Mouse (Mus musculus) hindbrain, postnatal 0 days (tissue): ENCODE results near the gene Tgfbr3. TPM values are rescaled to one million over a fixed set of nuclear protein-coding genes. Genes with fewer than 3 reads are reported as not detected.

Experiments
- ATAC-seq: fragments of 200-750 bp; cut with Nextera tagmentation; 2 replicates; pipeline ENCODE4 v1.8.0; 2017; ENCODE audit warnings: mild to moderate bottlenecking, moderate TSS enrichment, moderate library complexity
- DNase-seq: peaks from one replicate; pipeline ENCODE4 v3.0.0-alpha.2; 2015; ENCODE audit warnings: low spot score
- H3K27ac ChIP-seq: fragments of 300-500 bp; sonication (generic); 2 replicates; pipeline ENCODE4 v1.5.1; 2014; ENCODE audit warnings: mild to moderate bottlenecking
- H3K27me3 ChIP-seq: fragments of 300-500 bp; sonication (generic); 2 replicates; pipeline ENCODE4 v1.6.1; 2014; ENCODE audit warnings: low read length, mixed read lengths; ENCODE audit not compliant: insufficient read depth
- H3K36me3 ChIP-seq: fragments of 300-500 bp; sonication (generic); 2 replicates; pipeline ENCODE4 v1.6.1; 2014; ENCODE audit warnings: low read length, mixed read lengths; ENCODE audit not compliant: insufficient read depth
- H3K4me1 ChIP-seq: fragments of 300-500 bp; sonication (generic); 2 replicates; pipeline ENCODE4 v1.6.1; 2014; ENCODE audit warnings: antibody characterized with exemption, low read length, mixed read lengths; ENCODE audit not compliant: insufficient read depth
- H3K4me2 ChIP-seq: fragments of 300-500 bp; sonication (generic); 2 replicates; pipeline ENCODE4 v1.6.1; 2014; ENCODE audit warnings: low read depth, mild to moderate bottlenecking, low read length, moderate library complexity, mixed read lengths
- H3K4me3 ChIP-seq: fragments of 300-500 bp; sonication (generic); 2 replicates; pipeline ENCODE4 v1.5.1; 2014; ENCODE audit warnings: low read length
- H3K9ac ChIP-seq: fragments of 300-500 bp; sonication (generic); replicated peaks from 2 replicates; pipeline ENCODE4 v1.6.1; 2014; ENCODE audit warnings: mild to moderate bottlenecking, low read length, moderate library complexity, mixed read lengths
- H3K9me3 ChIP-seq: fragments of 300-500 bp; sonication (generic); 2 replicates; pipeline ENCODE4 v1.6.1; 2016; ENCODE audit warnings: low read length, mixed read lengths
- CTCF ChIP-seq: IDR thresholded peaks from 2 replicates; pipeline ENCODE4 v1.5.1; 2016; ENCODE audit warnings: antibody characterized with exemption, control low read depth, low read depth
- WGBS: fragments of 180-500 bp; shearing (Covaris S2); extraction: QIAGEN DNeasy Blood & Tissue Kit; methylation state at CpG from one replicate; pipeline ENCODE4 v1.1.7; 2014; 5-methylcytosine and 5-hydroxymethylcytosine counted together
- polyA plus RNA-seq: library from polyadenylated mRNA; unstranded; fragments of >200 nt; fragmentation: Nextera tagmentation; extraction: Ambion mirVana; gene quantifications from 2 replicates; pipeline ENCODE4 v1.2.1, GENCODE M21; 2015
- total RNA-seq: library from RNA; depleted of rRNA; stranded (reverse); fragments of >200 nt; gene quantifications from 2 replicates; pipeline ENCODE4 v1.2.3, GENCODE M21; 2014

The Tgfbr3 gene
- total and polyA plus RNA-seq, 2 experiments from 2014 or later = 4.8 to 21.7 TPM

- no peak for ATAC-seq
- no peak overlapping the region for H3K4me2 ChIP-seq
These were observed 22.9 kb downstream of the Tgfbr3 start for GRCm38 (mm10) chr5:107266566-107266965.

GRCm38 (mm10) chr5:107264426-107265360, 24.7 kb downstream of the Tgfbr3 start:
- no peak overlapping the region for H3K4me2 ChIP-seq
- H3K9ac ChIP-seq = no peak overlapping the region
- no peaks in the 10 kb centered on the region; the same call in 1 of the 2 replicates for H3K4me1 ChIP-seq
- DNase-seq (no peak), ATAC-seq (no peak)
- no peak overlapping the region for H3K27ac ChIP-seq
- H3K27me3 ChIP-seq = peaks cover 5% of the 10 kb centered on the region
- no peaks in the 10 kb centered on the region for H3K36me3 ChIP-seq
- no peak for TF ChIP-seq CTCF
- no peaks in the 10 kb centered on the region for H3K9me3 ChIP-seq
- H3K4me3 ChIP-seq = no peak overlapping the region
- 95% methylated on average over 16 of the region's 16 CpGs for WGBS

More at GRCm38 (mm10) chr5:107266566-107266965, 22.9 kb downstream of the Tgfbr3 start:
- DNase-seq = no peak
- Histone ChIP-seq H3K4me3 (no peak overlapping the region), H3K9ac (no peak overlapping the region), H3K4me1 (no peaks in the 10 kb centered on the region; the same call in 1 of the 2 replicates), H3K27ac (no peak overlapping the region), H3K9me3 (no peaks in the 10 kb centered on the region), H3K27me3 (peaks cover 5% of the 10 kb centered on the region), H3K36me3 (no peaks in the 10 kb centered on the region)
- 78% methylated on average over 3 of the region's 3 CpGs for WGBS
- TF ChIP-seq CTCF = no peak

- Histone ChIP-seq H3K27ac (no peak overlapping the region), H3K9ac (no peak overlapping the region), H3K9me3 (no peaks in the 10 kb centered on the region), H3K36me3 (no peaks in the 10 kb centered on the region), H3K4me3 (no peak overlapping the region), H3K27me3 (peaks cover 5% of the 10 kb centered on the region), H3K4me2 (no peak overlapping the region), H3K4me1 (no peaks in the 10 kb centered on the region; the same call in 1 of the 2 replicates)
- no peak for TF ChIP-seq CTCF
- ATAC-seq = no peak
- no peak for DNase-seq
- WGBS = 90% methylated on average over 3 of the region's 3 CpGs
These were observed 25.6 kb downstream of the Tgfbr3 start for GRCm38 (mm10) chr5:107263836-107264235.

- 87% methylated on average over 6 of the region's 6 CpGs for WGBS
- no peak for ATAC-seq
These were observed 27.5 kb downstream of the Tgfbr3 start for GRCm38 (mm10) chr5:107261930-107262329.

GRCm38 (mm10) chr5:107260708-107261495, 28.5 kb downstream of the Tgfbr3 start:
- no peaks in the 10 kb centered on the region; the same call in 1 of the 2 replicates for H3K27me3 ChIP-seq
- H3K4me1 ChIP-seq = no peaks in the 10 kb centered on the region
- H3K9ac ChIP-seq = no peak overlapping the region
- H3K36me3 ChIP-seq = no peaks in the 10 kb centered on the region
- no peak overlapping the region for H3K27ac ChIP-seq
- WGBS = 54% methylated on average over 10 of the region's 10 CpGs
- TF ChIP-seq CTCF = no peak
- DNase-seq (no peak), ATAC-seq (no peak)
- H3K4me3 ChIP-seq = no peak overlapping the region
- no peaks in the 10 kb centered on the region for H3K9me3 ChIP-seq
- no peak overlapping the region for H3K4me2 ChIP-seq

More at GRCm38 (mm10) chr5:107261930-107262329, 27.5 kb downstream of the Tgfbr3 start:
- H3K27me3 ChIP-seq = no peaks in the 10 kb centered on the region; the same call in none of the 2 replicates
- no peaks in the 10 kb centered on the region for H3K36me3 ChIP-seq
- H3K4me2 ChIP-seq = no peak overlapping the region
- DNase-seq = no peak
- H3K9me3 ChIP-seq = no peaks in the 10 kb centered on the region
- H3K9ac ChIP-seq = no peak overlapping the region
- H3K27ac ChIP-seq = no peak overlapping the region
- TF ChIP-seq CTCF = no peak
- H3K4me1 ChIP-seq = no peaks in the 10 kb centered on the region
- H3K4me3 ChIP-seq = no peak overlapping the region

- Histone ChIP-seq H3K4me3 (no peak overlapping the region), H3K27ac (no peak overlapping the region), H3K9ac (no peak overlapping the region), H3K4me1 (no peaks in the 10 kb centered on the region), H3K36me3 (no peaks in the 10 kb centered on the region), H3K4me2 (no peak overlapping the region), H3K27me3 (no peaks in the 10 kb centered on the region), H3K9me3 (no peaks in the 10 kb centered on the region)
- DNase-seq (no peak), ATAC-seq (no peak)
- 85% methylated on average over 4 of the region's 4 CpGs for WGBS
- no peak for TF ChIP-seq CTCF
These were observed 29.9 kb downstream of the Tgfbr3 start for GRCm38 (mm10) chr5:107259487-107260040.
